Mouse (Mus musculus) granulocyte monocyte progenitor cell, adult 5-6 weeks (primary cell): ENCODE measurements around the gene Gm17606. TPM values are rescaled to one million over a fixed set of nuclear protein-coding genes. Genes with fewer than 3 reads are reported as not detected.
A peak's percentile ranks its signal among the peaks of the same experiment; 100 is the strongest.

ENCODE experiments used
- ATAC-seq: replicated peaks from 2 replicates; pipeline ENCODE4 v1.8.0; 2016; ENCODE audit warnings: mild to moderate bottlenecking, moderate TSS enrichment, inconsistent platforms; ENCODE audit not compliant: poor library complexity, severe bottlenecking
- total RNA-seq, 2 experiments: library from RNA; stranded (forward) in 1 of 2; stranded (reverse) in 1 of 2; fragments of 200-712, 200-1000 nt in 1 of 2; fragments of >200 nt in 1 of 2; fragmentation: Nextera tagmentation in 1 of 2; gene quantifications; 2 replicates each; pipeline ENCODE4 v1.2.3; 2014 to 2017

The Gm17606 gene
- total RNA-seq, 2 experiments from 2014 or later = not detected

DNA sequence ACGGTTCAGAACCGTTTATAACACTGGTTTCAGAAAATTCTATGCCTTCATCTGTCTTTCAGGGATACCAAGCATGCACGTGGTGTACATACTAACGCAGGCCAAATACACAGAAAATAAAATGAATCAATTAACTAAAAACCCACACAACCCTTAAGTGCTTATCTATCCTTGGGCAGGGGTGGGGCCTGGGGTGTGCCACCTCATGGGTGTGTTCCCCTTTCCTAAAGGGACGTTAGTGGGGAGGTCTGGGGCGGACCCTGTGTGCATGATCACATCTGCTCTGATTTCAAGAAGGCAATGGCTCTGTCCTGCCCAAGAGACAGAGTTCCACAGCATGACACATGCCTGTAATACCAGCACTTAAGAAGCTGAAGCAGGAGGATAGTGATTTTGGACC, 17.4 kb upstream of the Gm17606 start:
- ATAC-seq = no peak

DNA sequence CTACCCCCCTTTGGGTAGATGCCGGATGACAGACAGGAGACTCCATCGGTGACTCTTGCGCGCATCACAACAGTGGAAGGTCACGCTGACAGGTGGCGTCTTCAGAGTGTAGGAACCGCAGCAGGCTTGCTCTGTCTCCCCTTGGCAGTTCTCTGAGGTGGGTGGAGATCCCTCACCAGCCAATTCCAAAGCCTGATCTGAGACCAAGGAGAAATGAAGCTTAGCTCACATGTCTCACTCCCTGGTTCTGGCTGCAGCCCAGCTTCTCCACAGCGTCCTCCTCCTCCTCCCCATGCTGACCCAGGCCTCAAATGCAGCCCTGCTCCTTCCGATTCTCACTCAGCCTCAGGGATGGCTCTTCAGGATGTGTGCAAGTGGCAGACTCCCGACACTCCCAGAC, 15.8 kb upstream of the Gm17606 start:
- ATAC-seq = no peak

- ATAC-seq = no peak
Measured at GRCm38 (mm10) chr14:54628103-54628502, 12.6 kb upstream of the Gm17606 start.

- ATAC-seq = no peak
Measured at GRCm38 (mm10) chr14:54629797-54630196, 11.0 kb upstream of the Gm17606 start.

DNA sequence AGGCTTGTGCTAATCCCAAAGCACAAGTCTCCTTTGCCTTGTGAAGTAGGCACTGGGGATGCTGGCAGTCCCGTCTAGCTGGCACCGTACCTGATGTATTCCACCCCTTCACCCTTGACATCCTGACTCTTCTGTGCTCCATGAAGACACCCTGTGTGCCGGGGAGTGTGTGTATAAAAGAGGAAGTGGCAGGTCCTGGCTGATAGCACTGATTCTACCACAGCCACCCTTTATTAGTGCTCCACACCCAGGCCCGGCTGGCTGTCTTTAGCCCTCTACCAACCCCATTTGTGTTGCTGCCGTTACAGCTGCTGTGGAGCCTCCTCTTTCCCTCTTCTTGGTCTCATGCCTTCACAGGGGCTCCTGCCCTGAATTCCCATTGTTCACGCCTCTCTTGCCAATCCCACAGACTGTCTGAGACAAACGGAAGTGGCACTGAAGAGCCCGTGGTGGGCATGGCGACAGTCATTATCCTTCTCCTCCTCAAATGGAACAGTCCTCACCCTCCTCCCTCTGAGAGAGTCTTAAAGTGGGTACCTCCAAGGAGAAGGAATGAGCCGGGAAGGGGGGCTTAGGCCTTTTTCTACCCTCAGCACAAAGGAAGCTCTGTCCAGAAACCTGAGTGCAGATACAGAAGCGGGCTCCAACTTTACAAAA, 10.0 kb upstream of the Gm17606 start:
- peak; percentile 80 for ATAC-seq

- no peak for ATAC-seq
Measured at GRCm38 (mm10) chr14:54631240-54631599, 9.5 kb upstream of the Gm17606 start.

DNA sequence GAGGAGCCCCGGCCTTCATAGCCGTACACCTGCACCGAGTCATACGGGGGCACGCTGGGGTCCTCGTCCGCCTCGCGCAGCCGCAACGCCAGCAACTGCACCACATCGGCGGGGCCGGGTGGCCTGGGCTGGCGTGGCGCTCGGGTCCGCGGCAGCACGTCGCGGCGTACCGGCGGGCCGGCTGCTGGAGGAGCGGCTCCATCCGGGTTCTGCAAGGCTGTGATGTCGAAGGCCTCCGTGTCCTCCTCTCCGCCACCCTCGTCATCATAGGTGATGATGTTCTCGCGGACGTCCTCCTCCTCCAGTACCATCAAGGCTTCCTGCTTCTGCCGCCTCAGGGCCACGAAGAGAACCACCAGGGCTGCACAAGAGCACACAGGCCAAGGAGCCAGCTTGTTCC, 8.5 kb upstream of the Gm17606 start:
- no peak for ATAC-seq

GRCm38 (mm10) chr14:54634182-54634581, 6.6 kb upstream of the Gm17606 start:
- no peak for ATAC-seq

- ATAC-seq = no peak
Measured at GRCm38 (mm10) chr14:54636954-54637353, 3.8 kb upstream of the Gm17606 start.

- no peak for ATAC-seq
Measured at GRCm38 (mm10) chr14:54638210-54638609, 2.5 kb upstream of the Gm17606 start.

DNA sequence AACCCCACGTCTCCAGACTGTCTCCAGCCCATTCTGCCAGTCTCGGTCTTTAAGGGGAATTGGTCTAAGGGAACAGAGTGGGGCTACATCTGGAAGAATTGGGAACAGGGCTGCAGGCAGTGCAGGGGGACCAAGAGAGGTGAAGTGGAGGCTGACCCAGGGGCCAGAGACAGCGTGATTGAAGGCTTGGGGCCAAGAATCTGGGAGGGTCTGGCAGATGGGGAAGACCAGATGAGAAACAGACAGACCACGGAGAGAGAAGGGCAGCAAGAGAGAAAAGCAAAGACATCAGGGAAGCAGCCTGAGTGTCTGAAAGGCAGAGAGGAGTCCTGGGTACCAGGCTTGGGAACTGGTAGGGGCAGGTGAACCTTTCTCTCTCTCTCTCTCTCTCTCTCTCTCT, 631 bp upstream of the Gm17606 start:
- no peak for ATAC-seq

DNA sequence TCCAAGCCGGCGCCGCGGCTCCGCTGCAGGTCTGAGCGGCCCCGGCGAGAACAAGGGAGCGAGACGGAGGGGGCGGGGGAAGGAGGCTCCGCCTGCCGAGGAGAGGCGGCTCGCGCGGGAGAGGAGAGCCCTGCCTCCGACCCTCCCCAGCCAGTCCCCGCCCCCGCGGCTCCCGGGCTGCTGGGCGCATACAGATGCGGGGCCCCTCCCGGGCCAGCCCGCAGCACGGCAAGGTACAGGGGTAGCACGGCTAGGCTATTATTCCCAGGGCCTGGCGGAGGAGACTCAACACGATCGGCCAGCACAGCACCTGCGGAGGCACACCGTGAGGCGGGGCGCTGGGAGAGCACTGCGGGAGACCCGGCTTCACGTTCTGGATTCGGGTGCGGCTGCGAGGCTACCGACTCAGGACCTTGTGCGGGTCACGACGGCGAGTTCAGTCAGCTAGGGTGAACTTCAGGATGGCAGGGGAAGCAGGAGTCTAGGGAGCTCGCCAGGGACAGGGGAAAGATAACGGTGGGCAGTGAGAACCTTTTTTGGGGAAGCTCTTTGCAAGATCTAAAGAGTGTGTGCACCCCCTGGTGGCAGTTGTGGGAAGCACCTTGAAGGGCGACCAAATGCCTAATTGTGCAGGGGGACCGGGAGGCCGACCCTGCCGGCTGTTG, 685 bp downstream of the Gm17606 start, which contains the start of gene Cdh24:
Gene Cdh24 (minus strand): TSS at position 60 of the 665 bp plus-strand sequence.
- peak; percentile 83 for ATAC-seq

DNA sequence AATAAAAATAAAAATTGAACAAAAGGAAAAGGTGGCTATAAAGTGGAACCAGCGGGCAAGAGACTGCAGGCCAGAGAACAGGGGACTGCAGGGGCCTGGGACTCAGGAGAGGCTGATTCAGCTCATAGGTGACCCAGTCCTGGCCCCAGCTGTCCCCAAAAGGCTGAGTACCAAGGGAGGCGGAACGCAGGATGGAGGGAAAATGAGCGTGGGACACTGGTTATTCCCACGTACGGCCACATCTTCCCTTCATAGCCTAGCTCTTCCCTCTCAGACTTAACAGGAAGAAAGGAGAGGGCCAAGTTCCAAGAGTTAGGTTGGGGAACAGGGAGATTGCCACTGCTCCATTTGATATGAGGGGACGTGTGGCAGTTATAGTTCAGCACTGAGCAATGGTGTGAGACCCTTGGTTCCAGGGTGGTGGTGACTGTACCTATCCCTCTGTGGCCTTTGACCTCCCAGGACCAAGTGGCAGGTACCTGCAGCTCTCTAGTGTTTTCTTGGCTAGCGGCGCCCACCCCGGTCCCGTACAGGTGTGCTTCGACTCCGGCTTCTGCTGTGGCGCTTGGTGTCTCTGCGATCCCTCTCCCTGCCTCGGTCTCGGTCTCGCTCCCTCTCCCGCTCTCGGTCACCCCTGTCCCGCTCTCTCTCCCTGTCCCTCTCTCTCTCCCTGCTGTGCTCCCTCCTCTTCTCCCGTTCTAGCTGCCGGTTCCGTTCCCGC, 1.6 kb downstream of the Gm17606 start:
- no peak for ATAC-seq

- ATAC-seq = no peak
Measured at GRCm38 (mm10) chr14:54643011-54643410, 2.3 kb downstream of the Gm17606 start.

DNA sequence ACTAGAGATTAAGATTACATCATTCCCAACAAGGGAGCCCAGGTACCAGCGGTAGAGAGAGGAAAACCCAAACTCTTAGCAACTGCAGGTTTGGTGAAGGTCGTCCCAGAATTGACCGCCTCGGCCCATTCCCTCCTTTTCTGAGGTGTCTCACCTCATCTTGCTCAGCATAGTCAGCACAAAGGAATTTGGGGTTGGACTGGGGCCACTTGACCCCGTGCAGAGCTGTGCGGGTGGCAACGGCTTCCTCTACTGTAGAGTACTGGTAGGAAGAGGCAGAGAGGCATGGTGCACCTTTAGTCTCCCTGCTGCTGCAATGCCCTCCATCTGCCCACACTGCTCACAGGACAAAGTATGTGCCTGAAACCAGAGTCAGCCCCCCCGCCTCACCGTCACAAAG, 3.5 kb downstream of the Gm17606 start:
- no peak for ATAC-seq

DNA sequence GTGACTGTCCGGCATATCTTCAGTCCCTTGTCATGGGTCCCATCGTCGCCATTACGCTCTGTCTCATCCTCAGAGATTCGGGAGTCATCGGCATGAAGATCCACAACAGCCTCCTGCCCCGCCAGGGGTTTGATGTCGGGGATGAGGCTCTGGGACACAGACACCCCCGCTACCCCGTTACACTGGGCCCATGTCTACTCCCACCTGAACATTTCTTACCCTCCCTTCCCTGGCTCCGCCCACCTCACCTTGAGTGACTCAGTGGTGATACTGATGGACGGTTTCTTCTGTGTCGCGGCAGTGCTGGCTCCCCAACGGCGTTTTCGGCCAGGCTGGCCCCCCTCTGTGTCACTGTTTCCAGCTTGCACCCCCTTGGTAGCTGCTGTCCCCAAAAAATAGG, 5.7 kb downstream of the Gm17606 start:
- no peak for ATAC-seq

DNA sequence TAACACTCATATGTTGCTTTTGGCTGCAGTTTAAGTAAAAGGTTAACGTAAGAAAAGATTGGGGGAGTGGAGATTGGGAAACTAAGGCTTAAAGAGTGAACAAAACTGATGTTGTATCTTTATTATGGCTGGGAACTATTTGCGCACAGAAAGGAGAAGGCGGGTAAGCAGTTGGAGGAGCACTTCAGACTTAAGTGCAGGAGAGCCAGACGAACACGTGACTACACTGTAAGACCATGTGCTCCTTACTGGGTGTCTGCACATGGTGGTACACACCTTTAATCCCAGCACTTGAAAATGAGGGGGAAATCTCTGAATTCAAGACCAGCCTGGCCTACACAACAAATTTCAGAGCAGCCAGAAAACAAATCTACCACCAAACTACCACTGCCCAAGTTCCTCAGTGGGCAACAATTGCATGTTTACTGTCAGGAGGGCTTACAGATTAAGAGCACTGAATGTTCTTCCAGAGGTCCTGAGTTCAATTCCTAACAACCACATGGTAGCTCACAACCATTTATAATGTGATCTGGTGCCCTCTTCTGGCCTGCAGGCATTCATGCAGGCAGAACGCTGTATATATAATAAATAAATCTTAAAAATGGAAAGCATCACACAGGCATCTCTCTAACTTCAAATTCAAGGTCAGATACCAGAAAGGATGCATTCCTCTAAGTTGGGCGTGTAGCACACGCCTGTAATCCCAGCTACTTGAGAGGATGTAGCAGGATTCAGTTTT, 6.3 kb downstream of the Gm17606 start:
- no peak for ATAC-seq

DNA sequence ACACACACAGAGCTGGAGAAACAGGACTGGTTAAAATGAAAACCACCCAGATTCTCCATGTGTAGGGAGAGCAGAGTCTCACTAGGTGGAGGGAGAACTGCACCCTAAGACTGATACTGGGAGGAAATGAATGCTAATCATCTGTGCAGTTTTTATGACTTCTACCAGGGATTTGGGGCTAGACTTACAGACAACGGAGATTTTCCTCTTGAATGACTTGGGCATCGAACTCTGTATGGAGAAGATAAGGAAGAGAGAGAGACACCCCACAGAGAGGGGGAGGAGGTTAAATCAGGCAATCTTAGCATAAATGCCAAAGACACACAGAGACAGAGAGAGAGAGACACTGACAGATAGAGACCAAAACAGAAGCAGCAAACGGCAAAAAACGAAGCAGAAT, 7.1 kb downstream of the Gm17606 start:
- ATAC-seq = no peak

DNA sequence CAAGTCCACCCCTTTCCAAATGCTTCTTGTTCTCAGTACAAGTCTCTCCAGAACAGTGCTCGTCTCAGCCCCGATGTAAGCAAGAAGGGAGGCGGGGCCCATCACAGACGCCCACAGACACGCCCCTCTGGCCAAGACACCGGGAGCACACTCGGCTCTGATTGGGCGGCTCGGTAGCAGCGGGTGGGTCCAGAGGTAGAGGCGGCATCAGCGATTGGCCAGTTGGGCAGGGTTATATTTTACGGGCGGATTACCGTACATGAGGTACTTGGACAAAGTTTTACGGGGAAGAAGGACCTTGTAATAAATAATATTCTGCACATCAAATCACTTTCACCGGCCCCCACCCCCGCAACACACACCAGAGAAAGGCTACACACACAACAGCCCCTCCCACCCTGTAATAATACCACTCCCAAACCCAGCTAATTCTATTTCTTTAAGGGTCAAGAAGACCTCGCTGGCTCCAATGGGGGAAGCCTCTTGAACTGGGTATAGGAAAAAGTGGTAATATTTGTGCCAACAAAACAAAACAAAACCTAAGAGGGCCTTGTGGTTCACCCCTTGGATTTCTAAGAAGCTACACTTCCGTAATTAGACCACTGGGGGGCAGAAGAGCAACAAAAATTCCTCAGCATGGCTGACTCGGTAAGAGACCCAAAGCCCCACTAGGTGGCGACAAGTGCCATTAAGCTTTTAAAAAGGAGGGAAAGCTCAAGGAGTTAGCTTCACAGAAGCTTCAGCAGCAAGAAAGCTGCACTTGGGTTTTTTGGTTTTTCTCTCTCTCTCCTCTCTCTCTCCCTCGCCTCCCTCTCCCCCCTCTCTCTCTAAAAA, 10.1 kb downstream of the Gm17606 start:
- peak; percentile 67 for ATAC-seq

DNA sequence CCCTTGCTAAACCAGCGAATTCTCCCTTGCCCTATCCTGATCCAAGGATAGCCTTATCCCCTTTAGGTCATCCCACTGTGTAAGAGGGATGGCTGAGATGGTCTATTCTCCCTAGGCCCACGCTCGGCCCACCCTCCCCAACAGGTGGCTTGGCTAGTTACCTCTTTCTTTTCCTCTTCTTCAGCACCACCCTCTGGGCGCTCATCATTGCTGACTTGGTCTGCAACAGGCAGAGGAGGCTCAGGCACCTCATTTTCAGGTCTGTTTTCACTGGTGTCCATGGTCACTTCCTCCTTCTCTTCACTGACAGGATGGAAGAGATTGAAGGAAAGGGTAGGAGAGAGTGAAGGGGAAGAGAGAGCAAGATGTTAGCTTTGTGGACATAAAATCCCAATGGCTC, 10.8 kb downstream of the Gm17606 start:
- no peak for ATAC-seq
